Mouse (Mus musculus): ENCODE data around the gene Leo1.
"Not testable (repeated sequence)": the region's sequence is repeated elsewhere in the genome, so short reads cannot be mapped to it uniquely, and the experiment has no call there.

DNA sequence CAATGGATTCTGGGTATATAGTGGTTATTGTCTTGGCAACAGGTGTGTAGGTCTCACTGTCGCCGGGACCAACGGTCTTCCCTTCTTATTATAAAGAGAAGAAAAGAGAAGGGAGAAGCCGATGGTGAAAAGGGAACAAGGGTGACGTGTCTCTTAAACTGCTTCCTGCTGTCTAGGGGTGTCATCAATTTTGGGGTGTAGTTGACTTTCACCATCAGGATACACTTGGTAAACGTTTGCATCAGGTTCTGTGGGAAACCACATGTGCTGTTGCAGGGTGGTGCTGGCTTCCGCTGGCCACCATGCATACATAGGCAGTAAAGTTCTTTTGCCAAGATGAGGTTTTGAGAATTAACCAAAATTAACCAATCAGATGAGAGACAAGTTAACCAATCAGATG lies 46.9 kb downstream of the Leo1 start:
- TF ChIP-seq CEBPB (IDR thresholded peaks at IDR 0.05; ENCODE audit: insufficient read depth, poor library complexity, severe bottlenecking); MAX (IDR thresholded peaks at IDR 0.05; ENCODE audit: low read depth); TCF12 (IDR thresholded peaks at IDR 0.05; ENCODE audit: insufficient read depth, poor library complexity, severe bottlenecking); POLR2A (IDR thresholded peaks at IDR 0.05; ENCODE audit: insufficient read length, low read depth); MYOG (IDR thresholded peaks at IDR 0.05; ENCODE audit: control insufficient read depth in 1 of 3, insufficient read depth in 1 of 3, insufficient read length in 2 of 3, low read depth in 2 of 3); POLR2AphosphoS2 (IDR thresholded peaks at IDR 0.05; ENCODE audit: insufficient read length, low read depth); USF1 (IDR thresholded peaks at IDR 0.05; ENCODE audit: low read depth); E2F4 (IDR thresholded peaks at IDR 0.05; ENCODE audit: insufficient read depth); MYOD1 (IDR thresholded peaks at IDR 0.05; ENCODE audit: control insufficient read depth in 1 of 3, insufficient read length in 2 of 3, low read depth in 2 of 3); SRF (IDR thresholded peaks at IDR 0.05; ENCODE audit: control insufficient read depth, insufficient read length, low read depth); REST (IDR thresholded peaks at IDR 0.05; ENCODE audit: insufficient read depth, insufficient read length); TCF3 (IDR thresholded peaks at IDR 0.05; ENCODE audit: insufficient read length, low read depth): not testable (repeated sequence)

Measured in myocyte (in vitro differentiated cells).